ENCODE assay signal across 26 mouse cellular contexts in the genomic region with DNA sequence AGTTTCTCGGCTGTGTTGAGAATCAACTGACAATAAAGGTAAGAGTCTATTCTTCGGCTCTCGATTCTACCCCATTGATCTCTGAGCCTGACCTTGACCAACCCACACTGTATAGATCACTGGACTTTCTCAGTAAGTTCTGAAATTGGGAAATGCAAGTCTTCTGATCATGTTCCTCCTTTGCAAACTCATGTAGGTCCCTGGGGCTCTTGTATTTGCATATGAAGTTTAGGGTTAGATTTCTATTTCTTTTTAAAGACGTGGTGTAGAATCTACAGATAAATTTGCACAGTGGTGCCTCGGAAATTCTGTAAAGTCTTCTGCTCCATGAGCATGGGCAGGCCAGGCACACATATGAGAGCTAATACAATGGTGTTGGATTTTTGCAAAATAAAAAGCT.
DNase-seq lines count a peak whose midpoint lies in the region; ATAC-seq and TF ChIP-seq lines count a peak whose summit lies in the region.
"Had no signal": no experiment of that assay in that cellular context is flagged by ENCODE, and none has a peak within 500 bp of the region (broad histone marks: within the 10 kb centered on the region; RNA-seq: fewer than 3 reads in every experiment).

No protein-coding gene starts in this region.

- in situ Hi-C loops in CH12.LX (cut with MboI; ENCODE audit: low pct_ligation_motif_present, low pct_unique_long_range_greater_than_20kb, low sequenced_read_pairs), result no loop called here

- TF ChIP-seq POLR2A in CH12.LX (IDR thresholded peaks at IDR 0.05; ENCODE audit: low read depth, low read length), result no peak
- TF ChIP-seq POLR2A in small intestine, adult 2 months (IDR thresholded peaks at IDR 0.05; ENCODE audit: low read depth, low read length), result no peak

- TF ChIP-seq RAD21 in CH12.LX (IDR thresholded peaks at IDR 0.05; ENCODE audit: low read depth, low read length), result no peak

- dilution Hi-C loops in CH12.LX (cut with MboI; ENCODE audit: extremely low pct_ligation_motif_present, extremely low pct_unique_long_range_greater_than_20kb, low sequenced_read_pairs), result no loop called here

- H3K27ac ChIP-seq in liver, embryonic 12.5 days, result peak overlapping the region; percentile 95
- H3K27ac ChIP-seq in CH12.LX (ENCODE audit: insufficient read depth, low read depth), result peak overlapping the region; percentile 77
- peak overlapping the region; percentile 95 for H3K27ac ChIP-seq in liver, embryonic 15.5 days (replicated peaks)
- H3K27ac ChIP-seq in small intestine, adult 2 months (ENCODE audit: insufficient read depth, low read depth, low read length), result peak overlapping the region; percentile 89; the same call in 1 of the 2 replicates
- H3K27ac ChIP-seq: embryonic facial prominence, embryonic 10.5 days; embryonic facial prominence, embryonic 15.5 days; forebrain, embryonic 12.5 days; heart, adult 2 months; heart, embryonic 13.5 days; hindbrain, embryonic 10.5 days; hindbrain, embryonic 15.5 days; limb, embryonic 12.5 days; neural tube, embryonic 12.5 days had no signal

- no peak overlapping the region for H3K4me2 ChIP-seq in liver, embryonic 12.5 days
- peak overlapping the region; percentile 72 for H3K4me2 ChIP-seq in CH12.LX (ENCODE audit: insufficient read depth, low read depth, poor library complexity, severe bottlenecking)
- H3K4me2 ChIP-seq in liver, embryonic 15.5 days, result no peak overlapping the region
- H3K4me2 ChIP-seq: embryonic facial prominence, embryonic 15.5 days; forebrain, embryonic 12.5 days; heart, embryonic 13.5 days; hindbrain, embryonic 15.5 days; limb, embryonic 12.5 days; midbrain, embryonic 11.5 days; neural tube, embryonic 12.5 days had no signal

- DNase-seq in liver, result no peak
- peak; percentile 42 for DNase-seq in CH12.LX (ENCODE audit: extremely low read depth)
- no peak for DNase-seq in cerebellum, adult 9-10 months
- DNase-seq in heart, postnatal 36 days, result no peak
- DNase-seq: cerebellum, adult 2 months; cerebellum, postnatal 25 days; forebrain, postnatal 0 days; heart, adult 2 months; heart, postnatal 10 days; kidney, adult 18-20 months; lung, adult 2 months; lung, postnatal 10 days had no signal

- no peaks in the 10 kb centered on the region for H3K9me3 ChIP-seq in liver, embryonic 12.5 days (replicated peaks)
- no peaks in the 10 kb centered on the region for H3K9me3 ChIP-seq in CH12.LX (replicated peaks; ENCODE audit: low read length)
- H3K9me3 ChIP-seq in liver, embryonic 15.5 days (replicated peaks), result no peaks in the 10 kb centered on the region
- H3K9me3 ChIP-seq: embryonic facial prominence, embryonic 10.5 days; embryonic facial prominence, embryonic 15.5 days; forebrain, embryonic 12.5 days; heart, embryonic 13.5 days; hindbrain, embryonic 10.5 days; hindbrain, embryonic 15.5 days; limb, embryonic 12.5 days; neural tube, embryonic 12.5 days had no signal

- 0 out of 2 replicates have a peak, but pooled peaks cover 5% of the 10 kb centered on the region for H3K27me3 ChIP-seq in liver, embryonic 12.5 days (replicated peaks)
- no peaks in the 10 kb centered on the region for H3K27me3 ChIP-seq in CH12.LX (replicated peaks)
- no peaks in the 10 kb centered on the region for H3K27me3 ChIP-seq in liver, embryonic 15.5 days
- H3K27me3 ChIP-seq in small intestine, adult 2 months (ENCODE audit: control insufficient read depth, insufficient read depth, low read length), result no peaks in the 10 kb centered on the region
- H3K27me3 ChIP-seq: embryonic facial prominence, embryonic 15.5 days; forebrain, embryonic 12.5 days; heart, embryonic 13.5 days; hindbrain, embryonic 15.5 days; limb, embryonic 12.5 days; neural tube, embryonic 12.5 days had no signal

- H3K9ac ChIP-seq in liver, embryonic 12.5 days, result no peak overlapping the region
- peak overlapping the region; percentile 65 for H3K9ac ChIP-seq in CH12.LX (ENCODE audit: insufficient read depth, low read depth)
- no peak overlapping the region for H3K9ac ChIP-seq in liver, embryonic 15.5 days
- H3K9ac ChIP-seq: embryonic facial prominence, embryonic 15.5 days; forebrain, embryonic 12.5 days; forebrain, postnatal 0 days; heart, embryonic 13.5 days; hindbrain, embryonic 15.5 days; limb, embryonic 12.5 days; neural tube, embryonic 12.5 days had no signal

- peak; percentile 65; the same call in 1 of the 2 replicates for TF ChIP-seq EP300 in CH12.LX (IDR thresholded peaks at IDR 0.05; ENCODE audit: low read length)

- peaks cover 40% of the 10 kb centered on the region for H3K4me1 ChIP-seq in liver, embryonic 12.5 days
- H3K4me1 ChIP-seq in CH12.LX (ENCODE audit: control insufficient read depth in 1 of 2, insufficient read depth in 2 of 2), result peaks cover 11 to 36% of the 10 kb centered on the region in 2 experiments
- peaks cover 39% of the 10 kb centered on the region for H3K4me1 ChIP-seq in liver, embryonic 15.5 days (replicated peaks)
- peaks cover 14% of the 10 kb centered on the region; the same call in 1 of the 2 replicates for H3K4me1 ChIP-seq in small intestine, adult 2 months (ENCODE audit: control insufficient read depth, insufficient read depth, insufficient read length, low read length)
- H3K4me1 ChIP-seq: embryonic facial prominence, embryonic 10.5 days; embryonic facial prominence, embryonic 15.5 days; forebrain, embryonic 12.5 days; heart, embryonic 13.5 days; hindbrain, embryonic 10.5 days; hindbrain, embryonic 15.5 days; limb, embryonic 12.5 days; neural tube, embryonic 12.5 days had no signal

- ATAC-seq in liver, embryonic 12.5 days, result no peak
- ATAC-seq in liver, embryonic 15.5 days (ENCODE audit: insufficient read depth), result no peak
- ATAC-seq: activated CD4-positive, CD25-positive, alpha-beta regulatory T cell, adult 4 months; forebrain, postnatal 0 days had no signal

- H3K79me2 ChIP-seq in CH12.LX (replicated peaks; ENCODE audit: control insufficient read depth, extremely low read depth, insufficient read depth, poor library complexity, severe bottlenecking), result no peaks in the 10 kb centered on the region

- no peak for TF ChIP-seq CTCF in CH12.LX (conservative IDR thresholded peaks at IDR 0.05 in 1 of 2, IDR thresholded peaks at IDR 0.05 in 1 of 2; ENCODE audit: low read depth in 2 of 2, low read length in 2 of 2)
- no peak for TF ChIP-seq CTCF in small intestine, adult 2 months (IDR thresholded peaks at IDR 0.05; ENCODE audit: extremely low read depth, insufficient read length, insufficient replicate concordance, low read depth, low read length)

- 85% methylated on average over 5 of the region's 5 CpGs for WGBS in liver, embryonic 12.5 days (ENCODE audit: insufficient replicate concordance)
- 73% methylated on average over 5 of the region's 5 CpGs for WGBS in liver, embryonic 15.5 days (ENCODE audit: insufficient replicate concordance)
- 87% methylated on average over 5 of the region's 5 CpGs for WGBS in small intestine, adult 2 months

- H3K36me3 ChIP-seq in liver, embryonic 12.5 days, result no peaks in the 10 kb centered on the region
- H3K36me3 ChIP-seq in CH12.LX (replicated peaks in 1 of 2; ENCODE audit: control insufficient read depth in 1 of 2, insufficient read depth in 1 of 2, low read length in 1 of 2), result no peaks in the 10 kb centered on the region
- no peaks in the 10 kb centered on the region for H3K36me3 ChIP-seq in liver, embryonic 15.5 days (replicated peaks)
- no peaks in the 10 kb centered on the region for H3K36me3 ChIP-seq in small intestine, adult 2 months (ENCODE audit: control insufficient read depth, insufficient read depth, low read length)
- H3K36me3 ChIP-seq: embryonic facial prominence, embryonic 10.5 days; embryonic facial prominence, embryonic 15.5 days; forebrain, embryonic 12.5 days; heart, embryonic 13.5 days; hindbrain, embryonic 10.5 days; hindbrain, embryonic 15.5 days; limb, embryonic 12.5 days; neural tube, embryonic 12.5 days had no signal

- intact Hi-C loops in heart, postnatal 36 days (cut with DNase I), result no loop called here

- no peak overlapping the region for H3K4me3 ChIP-seq in liver, embryonic 12.5 days
- H3K4me3 ChIP-seq in CH12.LX (replicated peaks in 1 of 3; ENCODE audit: low read depth in 2 of 3, low read length in 2 of 3, poor library complexity in 1 of 3), result no peak overlapping the region
- H3K4me3 ChIP-seq in liver, embryonic 15.5 days (replicated peaks), result no peak overlapping the region
- no peak overlapping the region for H3K4me3 ChIP-seq in small intestine, adult 2 months (ENCODE audit: low read depth, low read length)
- H3K4me3 ChIP-seq: embryonic facial prominence, embryonic 10.5 days; embryonic facial prominence, embryonic 15.5 days; forebrain, embryonic 12.5 days; heart, adult 2 months; heart, embryonic 13.5 days; hindbrain, embryonic 10.5 days; hindbrain, embryonic 15.5 days; limb, embryonic 12.5 days; myocyte; neural tube, embryonic 12.5 days had no signal

TF ChIP-seq in CH12.LX, 34 proteins besides CTCF, POLR2A, EP300 and RAD21 (continues in another document):
- TF ChIP-seq ZKSCAN1 (IDR thresholded peaks at IDR 0.05; ENCODE audit: borderline replicate concordance, low read depth, low read length) (no peak), HCFC1 (IDR thresholded peaks at IDR 0.05; ENCODE audit: low read depth, low read length) (no peak), ELF1 (IDR thresholded peaks at IDR 0.05; ENCODE audit: low read depth, low read length) (no peak), TBP (conservative IDR thresholded peaks at IDR 0.05; ENCODE audit: low read depth, low read length) (0 out of 2 replicates have a peak, but pooled peaks have one; percentile 36), MYC (IDR thresholded peaks at IDR 0.05; ENCODE audit: low read depth, low read length) (no peak), MXI1 (IDR thresholded peaks at IDR 0.05; ENCODE audit: low read depth, low read length) (peak; percentile 20; the same call in 1 of the 2 replicates), PAX5 (IDR thresholded peaks at IDR 0.05; ENCODE audit: low read length) (no peak), ZC3H11A (IDR thresholded peaks at IDR 0.05; ENCODE audit: low read depth, low read length) (no peak), MEF2A (IDR thresholded peaks at IDR 0.05; ENCODE audit: borderline replicate concordance, low read depth, low read length) (peak; percentile 40; the same call in 1 of the 2 replicates), USF1 (IDR thresholded peaks at IDR 0.05; ENCODE audit: low read depth, low read length) (no peak), SMC3 (IDR thresholded peaks at IDR 0.05; ENCODE audit: low read depth, low read length) (no peak), TCF12 (IDR thresholded peaks at IDR 0.05; ENCODE audit: low read depth, low read length) (no peak), NELFE (IDR thresholded peaks at IDR 0.05; ENCODE audit: low read depth, low read length) (no peak; the same call in 1 of the 2 replicates), CHD1 (IDR thresholded peaks at IDR 0.05; ENCODE audit: low read depth, low read length) (no peak), KAT2A (IDR thresholded peaks at IDR 0.05; ENCODE audit: insufficient replicate concordance, low read length) (no peak), USF2 (conservative IDR thresholded peaks at IDR 0.05; ENCODE audit: low read depth, low read length) (no peak), JUN (IDR thresholded peaks at IDR 0.05; ENCODE audit: insufficient read depth, low read depth, low read length) (no peak), MAX (IDR thresholded peaks at IDR 0.05; ENCODE audit: low read length) (no peak), CHD2 (IDR thresholded peaks at IDR 0.05; ENCODE audit: low read length) (no peak)
